Mouse (Mus musculus) monocyte, adult 2 months (primary cell): Measurements from ENCODE around the gene Mettl23.
"Not testable (repeated sequence)": the region's sequence is repeated elsewhere in the genome, so short reads cannot be mapped to it uniquely, and the experiment has no call there.

Experiments used
- DNase-seq, 2 experiments: peaks; one replicate each; pipeline ENCODE4 v3.0.0; 2022; ENCODE audit warnings: low spot score in 2 of 2, low read depth in 1 of 2

Mettl23 gene

GRCm38 (mm10) chr11:116847187-116848085 lies 4.4 kb downstream of the Mettl23 start:
- no peak for DNase-seq

GRCm38 (mm10) chr11:116848086-116848876 lies 5.2 kb downstream of the Mettl23 start:
- DNase-seq, result no peak

DNA sequence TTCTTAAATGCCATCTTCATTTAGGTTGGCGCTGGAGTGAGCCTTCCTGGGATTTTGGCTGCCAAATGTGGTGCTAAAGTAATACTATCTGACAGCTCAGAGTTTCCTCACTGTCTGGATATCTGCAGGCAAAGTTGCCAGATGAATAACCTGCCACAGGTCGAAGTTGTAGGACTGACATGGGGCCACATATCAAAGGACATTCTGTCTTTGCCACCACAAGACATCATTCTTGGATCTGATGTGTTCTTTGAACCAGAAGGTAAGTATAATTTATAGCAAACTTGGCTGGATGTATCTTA lies 5.8 kb downstream of the Mettl23 start:
- DNase-seq, result not testable (repeated sequence)

DNA sequence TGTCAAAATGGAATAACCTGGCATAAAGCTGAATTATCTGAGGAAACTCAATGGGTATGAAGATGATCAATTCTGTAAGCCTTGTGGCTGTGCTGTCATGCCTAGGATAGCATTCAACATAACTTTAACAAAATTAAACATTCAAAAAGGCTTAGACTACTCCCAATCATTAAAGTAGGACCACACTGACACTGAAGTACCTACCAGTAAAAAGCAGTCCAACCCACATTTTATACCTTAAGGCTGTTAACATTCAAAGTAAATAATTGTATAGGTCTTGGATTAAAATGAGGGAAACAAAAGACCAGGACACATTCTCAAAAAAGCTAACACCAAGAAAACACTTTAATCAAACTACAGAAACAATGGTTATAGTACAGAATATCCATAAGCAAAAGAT lies 6.5 kb downstream of the Mettl23 start:
- no peak for DNase-seq

- no peak for DNase-seq
Measured at GRCm38 (mm10) chr11:116850085-116850484, 7.0 kb downstream of the Mettl23 start.

- DNase-seq, result no peak
Measured at GRCm38 (mm10) chr11:116850833-116851477, 7.9 kb downstream of the Mettl23 start.

DNA sequence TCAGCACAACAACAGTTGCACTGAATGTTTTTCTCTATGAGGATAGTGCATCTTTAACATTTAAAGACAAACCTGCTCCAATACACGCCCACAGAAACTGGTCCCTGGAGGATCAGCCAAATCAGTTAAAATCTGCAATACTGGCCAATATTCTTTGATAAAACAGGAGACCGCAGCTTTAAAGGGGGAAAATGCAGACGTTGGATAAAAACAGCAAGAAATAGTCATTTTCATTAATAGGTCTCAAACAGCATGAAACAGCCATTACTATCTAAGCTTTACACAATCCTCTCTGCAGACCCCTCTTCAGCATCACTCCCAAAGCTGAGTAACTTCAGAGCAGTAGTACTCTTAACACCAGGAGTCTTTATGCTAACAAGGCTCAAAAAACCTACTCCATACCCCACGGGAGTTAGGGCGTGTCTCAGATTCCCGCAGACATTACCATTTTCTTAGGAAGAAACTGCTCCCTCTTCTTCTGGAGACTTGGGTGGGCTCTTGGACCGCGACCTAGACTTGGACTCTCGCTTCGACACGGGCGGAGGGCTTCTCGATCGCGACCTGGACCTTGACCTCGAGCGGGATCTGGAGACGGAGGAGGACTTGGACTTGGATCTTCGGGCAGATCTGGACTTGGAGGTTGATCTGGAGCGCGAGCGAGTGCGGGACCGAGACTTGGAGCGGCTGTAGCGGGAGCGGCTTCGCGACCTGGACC lies 8.7 kb downstream of the Mettl23 start:
- DNase-seq, result no peak

DNA sequence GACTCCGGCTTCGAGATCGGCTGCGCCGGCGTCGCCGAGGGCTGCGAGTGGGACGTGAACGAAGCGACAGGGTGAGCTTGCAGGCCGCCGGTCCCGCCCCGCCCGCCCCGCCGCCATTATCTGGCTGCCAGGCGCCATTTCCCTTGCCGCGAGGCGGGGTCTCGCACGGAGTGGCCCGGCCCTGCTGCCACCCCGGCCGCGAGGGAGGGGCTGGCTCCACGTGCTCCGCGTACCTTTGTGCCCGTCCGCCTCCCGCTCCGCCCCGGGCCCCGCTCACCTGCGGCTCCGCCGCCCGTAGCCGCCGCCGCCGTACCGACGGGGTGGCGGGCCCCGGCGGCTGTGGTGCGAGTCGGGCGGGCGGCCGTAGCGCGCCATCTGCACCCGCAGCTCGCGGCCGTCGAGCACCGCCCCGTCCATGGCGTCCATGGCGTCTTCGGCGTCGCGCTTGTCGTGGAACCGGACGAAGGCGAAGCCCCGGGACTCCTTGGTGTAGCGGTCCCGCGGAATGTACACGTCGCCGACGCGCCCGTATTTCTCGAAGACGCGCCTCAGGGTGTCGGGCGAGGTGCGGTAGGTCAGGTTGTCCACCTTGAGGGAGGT lies 9.3 kb downstream of the Mettl23 start, which contains the start of gene Mfsd11:
Gene Mfsd11 (plus strand): TSS at position 150 of the 600 bp plus-strand sequence.
- DNase-seq, result peak; percentile 12 to 57

- DNase-seq, result peak; percentile 98
Measured at GRCm38 (mm10) chr11:116852891-116853511, 9.9 kb downstream of the Mettl23 start, which contains the start of gene Srsf2. TSS of gene Srsf2 (minus strand) at chr11:116853094.

DNA sequence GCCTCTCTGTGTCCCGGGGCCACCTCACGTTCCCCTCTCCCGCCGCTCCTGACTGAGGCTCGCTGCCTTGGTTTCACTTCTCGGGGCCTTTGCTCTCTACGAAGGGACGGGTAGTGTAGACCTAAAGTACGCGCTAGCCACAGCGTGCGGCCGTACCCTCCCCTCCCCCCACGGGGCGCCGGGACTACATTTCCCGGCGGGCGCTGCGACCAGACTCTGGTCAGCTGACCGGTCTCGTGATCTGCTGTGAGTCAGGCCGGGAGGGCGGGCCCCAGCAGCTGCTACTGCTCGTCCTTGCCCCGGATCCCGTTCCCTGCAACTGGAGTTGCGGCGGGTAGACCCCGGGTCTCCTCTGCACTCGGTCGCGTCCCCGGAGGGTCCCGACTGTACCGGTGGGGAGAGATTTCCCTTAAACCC lies 10.4 kb downstream of the Mettl23 start:
- peak; percentile 89 to 95 for DNase-seq

DNA sequence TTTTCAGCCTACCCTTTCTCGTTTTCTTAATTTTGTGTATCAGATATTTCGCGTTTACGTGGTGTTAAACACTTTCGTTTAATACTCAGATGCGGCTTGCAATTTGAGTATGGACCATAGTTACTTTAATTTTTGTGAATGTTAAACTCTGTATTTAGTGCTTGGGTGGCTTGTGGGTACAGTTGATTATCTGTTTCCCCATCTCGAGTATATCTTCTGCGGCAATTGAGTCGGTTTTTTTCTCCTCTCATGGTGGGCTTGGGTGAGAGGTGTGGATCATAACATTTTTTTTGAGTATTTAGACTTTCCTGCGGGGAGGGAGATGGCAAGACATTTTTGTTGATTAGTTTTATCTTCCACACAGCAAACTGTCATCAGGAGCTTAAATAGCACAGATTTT lies 11.2 kb downstream of the Mettl23 start:
- DNase-seq, result no peak

- DNase-seq, result no peak
Measured at GRCm38 (mm10) chr11:116857183-116857850, 14.2 kb downstream of the Mettl23 start.

DNA sequence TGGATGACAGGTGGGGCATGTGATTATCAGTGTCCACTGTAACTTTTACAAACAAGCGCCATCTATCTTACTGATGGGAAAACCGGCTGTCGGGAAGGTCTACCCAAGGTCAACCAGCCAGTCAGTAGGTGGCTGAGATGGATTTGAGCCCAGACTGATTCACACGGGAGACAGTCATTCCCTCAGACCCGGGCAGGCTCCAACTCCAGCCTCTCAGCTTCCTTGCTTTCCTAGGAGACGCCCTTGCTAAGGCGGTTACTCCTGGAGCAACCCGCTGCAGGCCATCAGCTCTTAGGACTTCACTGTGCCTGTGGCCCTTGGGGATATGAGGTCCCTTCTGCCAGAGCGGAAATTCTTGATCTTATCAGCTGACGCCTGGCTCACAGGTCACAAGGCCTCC lies 21.4 kb downstream of the Mettl23 start:
- DNase-seq, result no peak

- DNase-seq, result no peak
Measured at GRCm38 (mm10) chr11:116865945-116866585, 23.0 kb downstream of the Mettl23 start.

DNA sequence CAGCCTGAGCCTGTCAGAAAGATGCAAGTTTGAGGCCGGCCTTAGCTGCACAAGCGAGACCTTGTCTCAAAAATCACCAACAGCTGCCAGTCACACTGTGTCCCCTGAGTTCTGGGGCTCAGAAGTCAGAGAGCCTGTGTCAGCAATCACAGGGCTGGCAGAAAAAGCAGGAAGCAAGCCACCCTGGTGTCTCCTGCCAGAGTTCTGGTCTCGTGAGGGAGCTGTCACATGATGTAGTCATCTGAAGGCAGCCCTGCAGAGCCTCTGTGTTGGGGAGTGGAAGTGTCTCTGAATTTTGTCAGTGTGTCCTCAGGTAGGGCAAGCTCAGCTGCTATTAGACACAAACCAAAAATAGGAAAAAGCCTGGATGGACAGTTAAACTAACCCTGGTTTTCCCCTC lies 25.1 kb downstream of the Mettl23 start:
- no peak for DNase-seq

GRCm38 (mm10) chr11:116869223-116869622 lies 26.1 kb downstream of the Mettl23 start:
- DNase-seq, result no peak

DNA sequence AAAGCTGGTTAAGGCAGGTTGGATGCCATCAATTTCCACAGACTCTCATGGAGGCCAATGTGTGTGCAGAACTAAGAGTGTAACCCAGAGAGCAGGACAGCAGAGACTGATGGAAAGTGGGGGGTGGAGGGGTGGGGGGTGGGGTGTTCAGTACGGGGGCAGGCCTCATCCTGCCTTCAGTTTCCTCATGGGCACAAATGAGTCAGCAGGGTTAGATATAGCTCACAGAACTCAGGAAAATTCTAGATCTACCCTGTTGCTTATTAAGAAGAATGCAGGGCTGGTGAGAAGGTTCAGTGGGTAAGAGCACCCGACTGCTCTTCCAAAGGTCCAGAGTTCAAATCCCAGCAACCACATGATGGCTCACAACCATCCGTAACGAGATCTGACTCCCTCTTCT lies 26.6 kb downstream of the Mettl23 start:
- DNase-seq, result no peak

GRCm38 (mm10) chr11:116871538-116871937 lies 28.5 kb downstream of the Mettl23 start:
- no peak for DNase-seq

GRCm38 (mm10) chr11:116873987-116874386 lies 30.9 kb downstream of the Mettl23 start:
- no peak for DNase-seq
